Mouse (Mus musculus) hindbrain, embryonic 13.5 days (tissue): ENCODE data around the gene Olfr718-ps1. TPM values are rescaled to one million over a fixed set of nuclear protein-coding genes. Genes with fewer than 3 reads are reported as not detected.

Experiments
- microRNA-seq: library from miRNA; unstranded; fragments of <30 nt; microRNA quantifications from one replicate; pipeline ENCODE4, GENCODE M21; 2016
- polyA plus RNA-seq: library from polyadenylated mRNA; unstranded; fragments of >200 nt; fragmentation: Nextera tagmentation; extraction: Ambion mirVana; gene quantifications from 2 replicates; pipeline ENCODE4 v1.2.1, GENCODE M21; 2015

Olfr718-ps1 gene
- polyA plus RNA-seq, 1 experiment from 2014 or later, result 0.08 TPM

Small RNAs within 50 kb of the gene (microRNA-seq; reads per million reads assigned to microRNA genes)
- not detected for gene Gm44405

Other genes starting within 250 kb of the Olfr718-ps1 start
- 17,657 and 17,716 TPM in 2 replicates for gene Actb, start 240.8 kb downstream of the Olfr718-ps1 start, polyA plus RNA-seq
- 484 and 516 TPM in 2 replicates for gene Fscn1, start 187.2 kb downstream of the Olfr718-ps1 start, polyA plus RNA-seq
- gene Rnf216, start 34.6 kb downstream of the Olfr718-ps1 start, polyA plus RNA-seq, result 34.0 and 38.3 TPM in 2 replicates
- gene Rbak, start 33.2 kb upstream of the Olfr718-ps1 start, polyA plus RNA-seq, result 12.7 and 14.6 TPM in 2 replicates
- not detected in 2 replicates for gene Spdye4b, start 33.4 kb upstream of the Olfr718-ps1 start, polyA plus RNA-seq
- gene Spdye4a, start 79.3 kb upstream of the Olfr718-ps1 start, polyA plus RNA-seq, result not detected in 2 replicates
- 22.8 and 23.4 TPM in 2 replicates for gene Zfp12, start 87.6 kb upstream of the Olfr718-ps1 start, polyA plus RNA-seq
- gene Zfp316, start 122.4 kb upstream of the Olfr718-ps1 start, polyA plus RNA-seq, result 9.0 and 9.4 TPM in 2 replicates
- 0.18 TPM in 1 of 2 replicates, not detected in the other for gene Zfp853, start 146.0 kb upstream of the Olfr718-ps1 start, polyA plus RNA-seq
- 34.8 and 36.2 TPM in 2 replicates for gene E130309D02Rik, start 167.8 kb upstream of the Olfr718-ps1 start, polyA plus RNA-seq
- 75.4 and 82.7 TPM in 2 replicates for gene Zdhhc4, start 181.7 kb upstream of the Olfr718-ps1 start, polyA plus RNA-seq
- 0.45 and 0.47 TPM in 2 replicates for gene Grid2ip, start 209.8 kb upstream of the Olfr718-ps1 start, polyA plus RNA-seq